Mouse (Mus musculus): Measurements from ENCODE around the gene Olfr630.
"Not testable (repeated sequence)": the region's sequence is repeated elsewhere in the genome, so short reads cannot be mapped to it uniquely, and the experiment has no call there.

DNA sequence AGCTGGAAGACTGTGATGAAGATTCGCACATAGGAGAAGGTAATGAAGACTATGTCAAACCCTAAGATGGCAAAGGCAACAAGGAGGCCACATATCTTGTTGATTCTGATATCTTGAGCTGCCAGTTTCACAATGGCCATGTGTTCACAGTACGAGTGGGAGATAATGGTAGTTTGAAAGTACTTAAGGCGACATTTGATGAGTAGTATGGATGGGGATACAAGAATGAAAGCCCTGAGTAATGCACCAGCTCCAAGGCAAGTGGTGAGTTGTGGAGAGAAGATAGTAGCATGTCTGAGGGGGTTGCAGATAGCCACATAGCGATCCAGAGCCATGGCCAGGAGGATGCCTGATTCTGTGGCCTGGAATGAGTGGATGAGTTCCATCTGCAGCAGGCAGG lies 20.5 kb upstream of the Olfr630 start:
- not testable (repeated sequence) for TF ChIP-seq GATA1, TAL1 (IDR thresholded peaks at IDR 0.05; ENCODE audit: low read length)
